Mouse (Mus musculus): ENCODE results near the gene Znrd1. TPM values are rescaled to one million over a fixed set of nuclear protein-coding genes. Genes with fewer than 3 reads are reported as not detected.

Gene Znrd1
- total RNA-seq, 2 experiments from 2014 or later = 11.0 to 23.2 TPM

GRCm38 (mm10) chr17:36930233-36930632, 28.1 kb downstream of the Znrd1 start:
- no peak for ATAC-seq (replicated peaks; ENCODE audit: low FRiP score, poor library complexity, severe bottlenecking)

GRCm38 (mm10) chr17:36929236-36929932, 29.0 kb downstream of the Znrd1 start:
- no peak for ATAC-seq (replicated peaks; ENCODE audit: low FRiP score, poor library complexity, severe bottlenecking)

- ATAC-seq (replicated peaks; ENCODE audit: low FRiP score, poor library complexity, severe bottlenecking) = no peak
These were observed 30.8 kb downstream of the Znrd1 start for GRCm38 (mm10) chr17:36927496-36928120.

- no peak for ATAC-seq (replicated peaks; ENCODE audit: low FRiP score, poor library complexity, severe bottlenecking)
These were observed 34.9 kb downstream of the Znrd1 start for GRCm38 (mm10) chr17:36923491-36923890.

GRCm38 (mm10) chr17:36922715-36923114, 35.6 kb downstream of the Znrd1 start:
- no peak for ATAC-seq (replicated peaks; ENCODE audit: low FRiP score, poor library complexity, severe bottlenecking)

GRCm38 (mm10) chr17:36920239-36920638, 38.1 kb downstream of the Znrd1 start:
- no peak for ATAC-seq (replicated peaks; ENCODE audit: low FRiP score, poor library complexity, severe bottlenecking)

- ATAC-seq (replicated peaks; ENCODE audit: low FRiP score, poor library complexity, severe bottlenecking) = peak; percentile 66; the same call in 1 of the 2 replicates
These were observed 43.3 kb downstream of the Znrd1 start for GRCm38 (mm10) chr17:36915076-36915475.

GRCm38 (mm10) chr17:36914108-36914507, 44.3 kb downstream of the Znrd1 start:
- ATAC-seq (replicated peaks; ENCODE audit: low FRiP score, poor library complexity, severe bottlenecking) = peak; percentile 79

GRCm38 (mm10) chr17:36912031-36912430, 46.3 kb downstream of the Znrd1 start:
- no peak for ATAC-seq (replicated peaks; ENCODE audit: low FRiP score, poor library complexity, severe bottlenecking)

- ATAC-seq (replicated peaks; ENCODE audit: low FRiP score, poor library complexity, severe bottlenecking) = no peak
These were observed 48.6 kb downstream of the Znrd1 start for GRCm38 (mm10) chr17:36909802-36910201.

- no peak; the same call in 1 of the 2 replicates for ATAC-seq (replicated peaks; ENCODE audit: low FRiP score, poor library complexity, severe bottlenecking)
These were observed 50.1 kb downstream of the Znrd1 start for GRCm38 (mm10) chr17:36908235-36908634.

Other genes starting within 250 kb of the Znrd1 start
- gene H2-M10.5, start 185.6 kb downstream of the Znrd1 start, total RNA-seq (2015; ENCODE audit: low replicate concordance) = not detected in 2 replicates
- not detected in 2 replicates for gene H2-M10.5, start 185.6 kb downstream of the Znrd1 start, total RNA-seq (2017; ENCODE audit: low replicate concordance)
- gene H2-M10.6, start 146.4 kb downstream of the Znrd1 start, total RNA-seq (2015; ENCODE audit: low replicate concordance) = not detected in 2 replicates
- not detected in 2 replicates for gene H2-M10.6, start 146.4 kb downstream of the Znrd1 start, total RNA-seq (2017; ENCODE audit: low replicate concordance)
- gene Trim26, start 121.4 kb downstream of the Znrd1 start, total RNA-seq (2015; ENCODE audit: low replicate concordance) = 88.8 and 93.2 TPM in 2 replicates
- gene Trim26, start 121.4 kb downstream of the Znrd1 start, total RNA-seq (2017; ENCODE audit: low replicate concordance) = 63.6 and 65.4 TPM in 2 replicates
- not detected in 2 replicates for gene Trim15, start 91.3 kb downstream of the Znrd1 start, total RNA-seq (2015; ENCODE audit: low replicate concordance)
- gene Trim15, start 91.3 kb downstream of the Znrd1 start, total RNA-seq (2017; ENCODE audit: low replicate concordance) = 0.70 and 2.5 TPM in 2 replicates
- 592 TPM in 2 replicates for gene Trim10, start 89.0 kb downstream of the Znrd1 start, total RNA-seq (2015; ENCODE audit: low replicate concordance)
- gene Trim10, start 89.0 kb downstream of the Znrd1 start, total RNA-seq (2017; ENCODE audit: low replicate concordance) = 1,227 and 1,601 TPM in 2 replicates
- not detected in 2 replicates for gene Trim40, start 68.4 kb downstream of the Znrd1 start, total RNA-seq (2015; ENCODE audit: low replicate concordance)
- not detected in 2 replicates for gene Trim40, start 68.4 kb downstream of the Znrd1 start, total RNA-seq (2017; ENCODE audit: low replicate concordance)
- gene Trim31, start 60.4 kb downstream of the Znrd1 start, total RNA-seq (2015; ENCODE audit: low replicate concordance) = not detected in 2 replicates
- gene Trim31, start 60.4 kb downstream of the Znrd1 start, total RNA-seq (2017; ENCODE audit: low replicate concordance) = not detected in 2 replicates
- not detected in 2 replicates for gene Rnf39, start 15.6 kb downstream of the Znrd1 start, total RNA-seq (2015; ENCODE audit: low replicate concordance)
- gene Rnf39, start 15.6 kb downstream of the Znrd1 start, total RNA-seq (2017; ENCODE audit: low replicate concordance) = not detected in 2 replicates
- 21.9 and 35.5 TPM in 2 replicates for gene Ppp1r11, start 6.8 kb downstream of the Znrd1 start, total RNA-seq (2015; ENCODE audit: low replicate concordance)
- 8.8 and 14.4 TPM in 2 replicates for gene Ppp1r11, start 6.8 kb downstream of the Znrd1 start, total RNA-seq (2017; ENCODE audit: low replicate concordance)
- gene Znrd1as, start within 50 bp of the Znrd1 start, total RNA-seq (2015; ENCODE audit: low replicate concordance) = 3.8 TPM in 1 of 2 replicates, not detected in the other
- 0.51 and 7.0 TPM in 2 replicates for gene Znrd1as, start within 50 bp of the Znrd1 start, total RNA-seq (2017; ENCODE audit: low replicate concordance)
- gene 2410137M14Rik, start 22.7 kb upstream of the Znrd1 start, total RNA-seq (2015; ENCODE audit: low replicate concordance) = not detected in 2 replicates
- not detected in 2 replicates for gene 2410137M14Rik, start 22.7 kb upstream of the Znrd1 start, total RNA-seq (2017; ENCODE audit: low replicate concordance)
- not detected in 2 replicates for gene H2-M5, start 31.0 kb upstream of the Znrd1 start, total RNA-seq (2015; ENCODE audit: low replicate concordance)
- not detected in 2 replicates for gene H2-M5, start 31.0 kb upstream of the Znrd1 start, total RNA-seq (2017; ENCODE audit: low replicate concordance)
- not detected in 2 replicates for gene Zfp57, start 42.6 kb upstream of the Znrd1 start, total RNA-seq (2015; ENCODE audit: low replicate concordance)
- not detected in 2 replicates for gene Zfp57, start 42.6 kb upstream of the Znrd1 start, total RNA-seq (2017; ENCODE audit: low replicate concordance)
- not detected in 2 replicates for gene Mog, start 64.8 kb upstream of the Znrd1 start, total RNA-seq (2015; ENCODE audit: low replicate concordance)
- not detected in 2 replicates for gene Mog, start 64.8 kb upstream of the Znrd1 start, total RNA-seq (2017; ENCODE audit: low replicate concordance)
- 0.42 and 1.2 TPM in 2 replicates for gene Gabbr1, start 87.4 kb upstream of the Znrd1 start, total RNA-seq (2015; ENCODE audit: low replicate concordance)
- 0.85 and 1.1 TPM in 2 replicates for gene Gabbr1, start 87.4 kb upstream of the Znrd1 start, total RNA-seq (2017; ENCODE audit: low replicate concordance)
- not detected in 2 replicates for gene Olfr90, start 129.9 kb upstream of the Znrd1 start, total RNA-seq (2015; ENCODE audit: low replicate concordance)
- not detected in 2 replicates for gene Olfr90, start 129.9 kb upstream of the Znrd1 start, total RNA-seq (2017; ENCODE audit: low replicate concordance)
- gene Olfr91, start 139.7 kb upstream of the Znrd1 start, total RNA-seq (2015; ENCODE audit: low replicate concordance) = not detected in 2 replicates
- not detected in 2 replicates for gene Olfr91, start 139.7 kb upstream of the Znrd1 start, total RNA-seq (2017; ENCODE audit: low replicate concordance)
- not detected in 2 replicates for gene Olfr92, start 161.5 kb upstream of the Znrd1 start, total RNA-seq (2015; ENCODE audit: low replicate concordance)
- gene Olfr92, start 161.5 kb upstream of the Znrd1 start, total RNA-seq (2017; ENCODE audit: low replicate concordance) = not detected in 2 replicates
- gene Olfr93, start 202.9 kb upstream of the Znrd1 start, total RNA-seq (2015; ENCODE audit: low replicate concordance) = not detected in 2 replicates
- not detected in 2 replicates for gene Olfr93, start 202.9 kb upstream of the Znrd1 start, total RNA-seq (2017; ENCODE audit: low replicate concordance)
- 5.4 TPM in 1 of 2 replicates, not detected in the other for gene Ubd, start 235.3 kb upstream of the Znrd1 start, total RNA-seq (2015; ENCODE audit: low replicate concordance)
- gene Ubd, start 235.3 kb upstream of the Znrd1 start, total RNA-seq (2017; ENCODE audit: low replicate concordance) = 1.7 and 4.7 TPM in 2 replicates
- gene Olfr94, start 242.4 kb upstream of the Znrd1 start, total RNA-seq (2015; ENCODE audit: low replicate concordance) = not detected in 2 replicates
- not detected in 2 replicates for gene Olfr94, start 242.4 kb upstream of the Znrd1 start, total RNA-seq (2017; ENCODE audit: low replicate concordance)

All from erythroblast, adult 5-6 weeks (primary cell).